Mouse (Mus musculus) neural tube, embryonic 14.5 days (tissue): ENCODE data around the gene Baiap2. TPM values are rescaled to one million over a fixed set of nuclear protein-coding genes. Genes with fewer than 3 reads are reported as not detected.

Experiments used
- ATAC-seq: fragments of 200-750 bp; cut with Nextera tagmentation; 2 replicates; pipeline ENCODE4 v1.8.0; 2017; ENCODE audit warnings: low read depth, mild to moderate bottlenecking, moderate TSS enrichment, moderate library complexity
- H3K27ac ChIP-seq: fragments of 300-500 bp; sonication (generic); 2 replicates; pipeline ENCODE4 v1.5.1; 2014; ENCODE audit warnings: low read depth, mild to moderate bottlenecking, control low read depth, low read length, moderate library complexity, mixed read lengths
- H3K27me3 ChIP-seq: fragments of 300-500 bp; sonication (generic); 2 replicates; pipeline ENCODE4 v1.6.1; 2014; ENCODE audit warnings: low read length; ENCODE audit not compliant: control insufficient read depth, insufficient read depth
- H3K36me3 ChIP-seq: fragments of 300-500 bp; sonication (generic); 2 replicates; pipeline ENCODE4 v1.6.1; 2014; ENCODE audit warnings: low read length, mixed read lengths; ENCODE audit not compliant: control insufficient read depth, insufficient read depth
- H3K4me1 ChIP-seq: fragments of 300-500 bp; sonication (generic); 2 replicates; pipeline ENCODE4 v1.6.1; 2014; ENCODE audit warnings: low read length; ENCODE audit not compliant: control insufficient read depth, insufficient read depth
- H3K4me2 ChIP-seq: fragments of 300-500 bp; sonication (generic); 2 replicates; pipeline ENCODE4 v1.6.1; 2014; ENCODE audit warnings: mild to moderate bottlenecking, low read depth, low read length, control low read depth
- H3K4me3 ChIP-seq: fragments of 300-500 bp; sonication (generic); 2 replicates; pipeline ENCODE4 v1.5.1; 2014; ENCODE audit warnings: low read depth, low read length, control low read depth, mixed read lengths
- H3K9ac ChIP-seq: fragments of 300-500 bp; sonication (generic); replicated peaks from 2 replicates; pipeline ENCODE4 v1.6.1; 2014; ENCODE audit warnings: low read depth, mild to moderate bottlenecking, control low read depth, low read length, mixed read lengths
- H3K9me3 ChIP-seq: fragments of 300-500 bp; sonication (generic); 2 replicates; pipeline ENCODE4 v1.6.1; 2016; ENCODE audit warnings: low read length; ENCODE audit not compliant: control insufficient read depth
- WGBS: fragments of 180-500 bp; shearing (Covaris S2); extraction: QIAGEN DNeasy Blood & Tissue Kit; methylation state at CpG from one replicate; pipeline ENCODE4 v1.1.7; 2014; 5-methylcytosine and 5-hydroxymethylcytosine counted together
- polyA plus RNA-seq: library from polyadenylated mRNA; unstranded; fragments of >200 nt; fragmentation: Nextera tagmentation; extraction: Ambion mirVana; gene quantifications from 2 replicates; pipeline ENCODE4 v1.2.1, GENCODE M21; 2014

Baiap2 gene
- polyA plus RNA-seq, 1 experiment from 2014 or later = 13.7 TPM

- Histone ChIP-seq H3K4me3 (no peak overlapping the region), H3K9ac (no peak overlapping the region)
- 12% methylated on average over 10 of the region's 10 CpGs for WGBS
These were observed 46.6 kb downstream of the Baiap2 start for GRCm38 (mm10) chr11:119989115-119989564.

GRCm38 (mm10) chr11:119990658-119991337 lies 48.2 kb downstream of the Baiap2 start:
- peak; percentile 16 for ATAC-seq
- H3K9ac ChIP-seq = no peak overlapping the region
- H3K4me1 ChIP-seq = peaks cover 15% of the 10 kb centered on the region
- no peaks in the 10 kb centered on the region for H3K9me3 ChIP-seq
- WGBS = 52% methylated on average over 10 of the region's 10 CpGs
- no peak overlapping the region for H3K4me3 ChIP-seq
- no peaks in the 10 kb centered on the region for H3K36me3 ChIP-seq
- H3K27me3 ChIP-seq = no peaks in the 10 kb centered on the region
- H3K4me2 ChIP-seq = no peak overlapping the region
- no peak overlapping the region for H3K27ac ChIP-seq

More at GRCm38 (mm10) chr11:119989115-119989564, 46.6 kb downstream of the Baiap2 start:
- H3K4me2 ChIP-seq = no peak overlapping the region
- peak overlapping the region; percentile 40; the same call in 1 of the 2 replicates for H3K27ac ChIP-seq
- H3K36me3 ChIP-seq = no peaks in the 10 kb centered on the region
- no peaks in the 10 kb centered on the region for H3K27me3 ChIP-seq
- ATAC-seq = peak; percentile 75; the same call in 1 of the 2 replicates
- H3K4me1 ChIP-seq = peaks cover 15% of the 10 kb centered on the region
- H3K9me3 ChIP-seq = no peaks in the 10 kb centered on the region

GRCm38 (mm10) chr11:119991338-119991678 lies 48.7 kb downstream of the Baiap2 start:
- peak; percentile 68; the same call in 1 of the 2 replicates for ATAC-seq
- H3K27me3 ChIP-seq = no peaks in the 10 kb centered on the region
- H3K27ac ChIP-seq = no peak overlapping the region
- peaks cover 15% of the 10 kb centered on the region for H3K4me1 ChIP-seq
- WGBS = 14% methylated on average over 10 of the region's 10 CpGs
- no peak overlapping the region for H3K9ac ChIP-seq
- no peak overlapping the region for H3K4me2 ChIP-seq
- no peak overlapping the region for H3K4me3 ChIP-seq
- no peaks in the 10 kb centered on the region for H3K36me3 ChIP-seq
- no peaks in the 10 kb centered on the region for H3K9me3 ChIP-seq

- 83% methylated on average over 16 of the region's 16 CpGs for WGBS
- H3K27me3 ChIP-seq = no peaks in the 10 kb centered on the region
- H3K27ac ChIP-seq = no peak overlapping the region
- H3K4me3 ChIP-seq = no peak overlapping the region
- H3K36me3 ChIP-seq = no peaks in the 10 kb centered on the region
- H3K9me3 ChIP-seq = no peaks in the 10 kb centered on the region
- H3K9ac ChIP-seq = no peak overlapping the region
- no peak for ATAC-seq
- no peaks in the 10 kb centered on the region for H3K4me1 ChIP-seq
- H3K4me2 ChIP-seq = no peak overlapping the region
These were observed 54.8 kb downstream of the Baiap2 start for GRCm38 (mm10) chr11:119997351-119997750.

- no peak overlapping the region for H3K9ac ChIP-seq
- 77% methylated on average over 5 of the region's 5 CpGs for WGBS
- no peak for ATAC-seq
These were observed 59.5 kb downstream of the Baiap2 start for GRCm38 (mm10) chr11:120002041-120002440.

GRCm38 (mm10) chr11:120002634-120003220 lies 60.2 kb downstream of the Baiap2 start:
- H3K4me2 ChIP-seq = no peak overlapping the region
- H3K9me3 ChIP-seq = no peaks in the 10 kb centered on the region
- WGBS = 94% methylated on average over 7 of the region's 7 CpGs
- H3K9ac ChIP-seq = no peak overlapping the region
- ATAC-seq = no peak
- H3K27me3 ChIP-seq = no peaks in the 10 kb centered on the region
- H3K27ac ChIP-seq = no peak overlapping the region
- no peak overlapping the region for H3K4me3 ChIP-seq
- no peaks in the 10 kb centered on the region for H3K4me1 ChIP-seq
- H3K36me3 ChIP-seq = 0 out of 2 replicates have a peak, but pooled peaks cover under 1% of the 10 kb centered on the region

More at GRCm38 (mm10) chr11:120002041-120002440, 59.5 kb downstream of the Baiap2 start:
- H3K4me3 ChIP-seq = no peak overlapping the region
- no peaks in the 10 kb centered on the region for H3K9me3 ChIP-seq
- no peak overlapping the region for H3K27ac ChIP-seq
- no peak overlapping the region for H3K4me2 ChIP-seq
- H3K27me3 ChIP-seq = no peaks in the 10 kb centered on the region
- no peaks in the 10 kb centered on the region for H3K36me3 ChIP-seq
- H3K4me1 ChIP-seq = no peaks in the 10 kb centered on the region

GRCm38 (mm10) chr11:120005434-120006317 lies 63.1 kb downstream of the Baiap2 start:
- Histone ChIP-seq H3K4me2 (no peak overlapping the region), H3K36me3 (peaks cover 10% of the 10 kb centered on the region), H3K9ac (no peak overlapping the region), H3K27ac (no peak overlapping the region), H3K27me3 (no peaks in the 10 kb centered on the region), H3K4me3 (no peak overlapping the region), H3K4me1 (no peaks in the 10 kb centered on the region), H3K9me3 (no peaks in the 10 kb centered on the region)
- 92% methylated on average over 18 of the region's 18 CpGs for WGBS
- no peak for ATAC-seq

- Histone ChIP-seq H3K9me3 (no peaks in the 10 kb centered on the region), H3K36me3 (peaks cover 22% of the 10 kb centered on the region), H3K4me1 (peaks cover 3% of the 10 kb centered on the region; the same call in 1 of the 2 replicates), H3K27ac (no peak overlapping the region), H3K4me3 (no peak overlapping the region), H3K4me2 (no peak overlapping the region), H3K9ac (no peak overlapping the region), H3K27me3 (no peaks in the 10 kb centered on the region)
- 73% methylated on average over 4 of the region's 4 CpGs for WGBS
- ATAC-seq = no peak
These were observed 65.0 kb downstream of the Baiap2 start for GRCm38 (mm10) chr11:120007496-120008080.
